Mouse (Mus musculus) lung, postnatal 0 days (tissue): ENCODE measurements at regions not wholly inside any gene's neighbourhood (a gene's known extent, or its start where the extent isn't known, plus 50 kb on each side); places are given as distances from the start of the nearest gene placed in this dataset.

ENCODE experiments used
- CTCF ChIP-seq: IDR thresholded peaks from 2 replicates; pipeline ENCODE4 v1.5.1; 2016; ENCODE audit warnings: antibody characterized with exemption, mild to moderate bottlenecking
- EP300 ChIP-seq: IDR thresholded peaks from 2 replicates; pipeline ENCODE4 v1.6.1; 2016; ENCODE audit warnings: antibody characterized with exemption, mild to moderate bottlenecking, control low read depth

- TF ChIP-seq EP300 = no peak
- no peak for TF ChIP-seq CTCF
Measured at GRCm38 (mm10) chr10:9157299-9158215, 271.7 kb upstream of the Sash1 start.
